Mouse (Mus musculus) kidney, postnatal 36 days (tissue): ENCODE measurements around the gene Slc22a17.
A peak's percentile ranks its signal among the peaks of the same experiment; 100 is the strongest.

Experiments
- DNase-seq, 2 experiments: peaks; one replicate each; pipeline ENCODE4 v3.0.0; 2021 to 2022; ENCODE audit warnings: mixed read lengths in 2 of 2

Slc22a17 gene

DNA sequence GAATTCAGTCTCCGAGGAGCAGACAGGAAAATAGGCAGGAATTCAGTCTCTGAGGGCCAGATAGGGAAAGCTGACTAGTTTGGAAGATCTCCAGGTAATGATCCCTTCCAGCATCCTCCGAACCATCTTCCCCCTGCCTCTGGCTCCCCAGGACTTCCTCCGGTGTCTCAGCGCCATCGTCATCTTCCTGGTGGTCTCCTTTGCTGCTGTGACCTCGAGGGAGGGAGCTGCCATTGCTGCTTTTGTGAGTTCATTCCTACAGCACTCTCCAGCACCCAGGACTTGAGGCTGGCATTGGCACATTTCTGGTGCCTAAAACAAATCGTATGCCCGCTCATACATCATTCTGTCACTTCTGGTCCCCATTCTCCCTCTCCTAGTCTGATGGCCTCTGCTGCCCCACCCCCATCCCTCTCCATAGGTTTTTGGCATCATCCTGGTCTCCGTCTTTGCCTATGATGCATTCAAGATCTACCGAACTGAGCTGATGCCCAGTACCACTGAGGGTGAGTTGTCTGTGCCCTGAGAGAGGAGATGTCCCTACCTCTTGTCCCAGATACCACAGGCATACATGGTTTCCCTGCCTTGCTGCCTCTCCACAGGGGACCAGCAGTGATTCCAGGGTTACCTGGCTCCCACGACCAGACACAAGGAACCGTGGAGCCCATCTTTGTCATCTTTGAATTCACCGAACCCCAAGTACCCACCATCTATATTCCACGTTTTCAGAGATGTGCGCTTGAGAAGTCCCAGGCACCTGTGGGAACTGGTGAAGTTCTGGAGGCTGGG lies 25.7 kb upstream of the Slc22a17 start:
- DNase-seq: no peak

DNA sequence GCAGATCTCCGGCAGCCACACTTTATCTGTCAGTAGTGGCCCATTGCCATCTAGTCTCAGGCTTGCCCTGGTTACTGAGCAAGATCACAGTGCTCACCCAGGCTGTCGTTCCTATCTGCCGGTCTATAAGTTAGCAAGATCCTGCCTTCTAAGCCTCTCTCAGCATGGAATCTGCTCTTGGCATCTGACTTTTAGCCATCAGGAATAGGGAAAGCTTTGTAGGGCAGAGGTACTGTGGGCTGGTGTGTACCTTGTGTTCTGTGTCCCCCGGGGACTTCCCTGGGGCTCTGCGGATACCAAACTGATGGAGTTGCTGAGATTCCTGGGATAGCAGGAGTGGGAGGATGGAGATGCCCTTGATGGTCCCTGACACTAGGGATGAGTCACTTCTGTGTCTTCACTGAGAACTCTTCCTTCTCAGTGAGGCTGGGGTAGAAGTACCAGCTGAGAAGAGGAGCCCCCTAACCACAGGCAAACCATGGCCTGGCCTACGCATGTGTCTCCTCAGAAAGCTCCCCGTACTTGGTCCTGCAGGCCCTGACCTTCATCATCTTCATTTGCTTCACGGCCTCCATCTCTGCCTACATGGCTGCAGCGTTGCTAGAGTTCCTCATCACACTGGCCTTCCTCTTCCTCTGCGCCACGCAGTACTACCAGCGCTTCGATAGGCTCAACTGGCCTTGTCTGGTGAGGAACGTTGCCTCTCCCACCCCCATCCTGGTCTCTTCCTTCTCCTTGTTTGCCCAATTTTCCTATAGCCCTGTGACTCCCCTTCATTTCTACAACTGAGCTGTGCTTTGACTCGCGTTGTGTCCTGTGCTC lies 24.6 kb upstream of the Slc22a17 start:
- no peak for DNase-seq

DNA sequence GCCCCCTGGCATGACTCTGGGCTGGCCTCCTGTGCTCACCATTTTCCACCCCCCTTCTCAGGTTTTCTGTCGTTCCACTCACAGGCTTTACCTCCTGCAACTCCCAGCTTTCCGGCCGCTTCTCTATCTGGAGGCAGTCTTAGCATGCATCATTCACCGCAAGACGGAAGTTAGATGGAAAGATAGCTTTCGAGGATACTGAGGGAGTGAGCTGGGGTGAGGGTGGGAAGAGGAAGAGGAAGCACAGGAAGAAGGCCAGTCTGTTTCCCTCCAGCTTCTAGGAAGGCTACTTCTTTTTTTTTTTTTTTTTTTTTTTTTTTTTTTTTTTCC lies 23.9 kb upstream of the Slc22a17 start:
- no peak for DNase-seq

DNA sequence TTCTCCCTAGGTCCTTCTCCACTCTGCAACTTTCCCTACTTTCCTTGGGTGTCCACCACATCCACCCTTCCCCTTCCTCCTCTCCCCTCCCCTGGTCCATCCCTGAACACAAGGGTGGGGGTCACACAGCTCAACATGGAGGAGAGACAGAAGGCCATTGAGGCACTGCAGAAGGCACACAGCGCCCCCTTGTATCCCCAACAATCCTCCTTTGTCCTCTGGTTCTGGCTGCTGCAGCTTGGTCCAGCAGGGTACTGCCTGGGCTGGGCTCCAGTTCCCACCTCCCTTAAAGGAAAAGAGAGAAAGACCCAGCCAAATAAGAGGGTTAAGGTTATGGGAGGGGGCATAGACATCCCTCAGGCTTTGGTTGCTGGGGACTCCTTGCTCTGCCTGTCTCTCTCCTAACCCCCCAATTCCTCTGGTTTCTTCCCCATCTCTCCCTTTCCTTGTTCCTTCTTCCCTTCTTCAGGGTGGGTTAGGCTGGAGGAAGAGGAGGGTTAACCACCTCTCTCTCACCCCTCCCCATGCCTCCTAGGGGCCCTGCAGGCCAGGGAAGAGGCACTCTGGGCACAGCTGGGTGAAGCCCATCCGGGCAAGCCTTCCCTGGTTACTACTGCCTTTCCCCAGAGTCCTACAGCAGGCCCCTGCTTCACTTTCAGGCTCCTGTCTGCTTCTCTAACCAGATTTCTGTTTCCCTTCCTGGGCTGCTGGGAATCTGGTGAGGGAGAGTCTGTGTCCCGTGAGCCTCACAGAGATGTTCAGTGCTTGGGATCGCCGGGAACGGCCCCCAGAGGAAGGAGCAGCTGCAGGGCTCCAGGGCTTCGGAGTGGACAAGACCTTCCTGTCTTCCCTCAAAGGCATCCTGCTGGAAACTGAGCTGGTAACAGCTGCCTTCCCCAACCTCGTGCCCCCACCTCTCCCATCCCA lies 23.2 kb upstream of the Slc22a17 start, which contains the start of gene Cmtm5:
Gene Cmtm5, plus strand, starts transcription at position 358 of the 927 bp plus-strand sequence.
- no peak for DNase-seq

DNA sequence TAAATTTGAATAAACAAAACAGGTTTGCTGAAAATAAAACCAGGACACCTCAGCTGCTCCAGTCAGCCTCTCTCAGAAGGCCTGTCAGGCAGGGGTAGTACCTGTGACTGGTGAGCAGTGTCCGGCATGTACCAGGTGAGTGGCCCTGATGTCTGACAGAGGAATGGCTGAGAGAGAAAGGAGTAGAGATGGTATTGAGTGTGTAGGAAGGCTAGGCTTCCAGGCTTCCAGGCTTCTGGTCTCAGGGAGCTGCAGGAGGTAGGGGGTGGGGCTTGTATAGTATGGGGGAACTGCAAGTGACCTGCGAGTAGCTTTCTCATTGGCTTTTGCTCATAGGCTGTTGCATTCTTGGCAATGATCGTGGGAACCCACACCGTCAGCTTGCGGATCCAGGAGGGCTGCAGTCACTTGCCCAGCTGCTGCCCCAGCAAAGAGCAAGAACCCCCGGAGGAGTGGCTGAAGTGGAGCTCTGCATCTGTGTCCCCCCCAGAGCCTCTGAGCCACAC lies 19.8 kb upstream of the Slc22a17 start, which contains the start of gene Il25:
Gene Il25, plus strand, starts transcription at position 51 of the 506 bp plus-strand sequence.
- DNase-seq: no peak

DNA sequence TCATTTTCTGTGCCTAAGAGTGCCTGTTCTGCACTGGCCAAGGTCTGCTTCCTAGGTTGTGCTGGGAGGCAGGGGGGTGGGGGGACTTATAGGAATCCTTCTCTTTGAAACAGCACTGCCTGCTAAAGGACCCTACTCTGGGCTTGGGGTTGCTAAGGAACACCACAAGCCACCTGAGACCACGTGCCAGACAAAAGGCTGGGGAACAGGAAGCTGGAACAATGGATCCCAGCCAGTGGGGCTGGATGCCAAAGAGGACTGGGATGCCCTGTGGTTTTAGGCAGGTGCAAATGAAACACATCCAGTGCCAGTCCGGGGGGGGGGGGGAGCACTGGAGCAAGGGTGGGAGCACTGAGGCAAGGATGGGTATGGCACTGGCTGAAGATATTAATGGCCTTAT lies 17.5 kb upstream of the Slc22a17 start:
- DNase-seq: peak in 1 of 2 experiments; percentile 30

DNA sequence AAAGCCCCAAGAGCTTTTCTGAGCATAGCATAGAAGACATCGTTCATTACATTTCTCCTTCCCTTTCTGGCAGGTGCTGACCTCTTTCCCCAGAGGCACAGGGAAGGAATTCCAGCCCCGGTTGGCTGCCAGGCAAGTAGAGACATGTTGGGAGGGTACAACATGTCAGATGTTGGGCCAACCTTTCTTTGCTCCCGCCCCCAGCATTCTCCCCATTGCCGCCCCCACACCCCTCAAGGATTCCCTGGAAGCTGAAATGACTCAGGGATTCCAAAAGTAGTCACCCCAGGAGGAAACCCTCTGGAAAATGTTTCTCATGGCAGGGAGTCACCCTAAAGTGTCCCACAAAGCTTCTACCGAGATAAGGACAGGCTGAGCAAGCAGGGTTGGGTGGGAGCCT lies 16.9 kb upstream of the Slc22a17 start:
- no peak for DNase-seq

DNA sequence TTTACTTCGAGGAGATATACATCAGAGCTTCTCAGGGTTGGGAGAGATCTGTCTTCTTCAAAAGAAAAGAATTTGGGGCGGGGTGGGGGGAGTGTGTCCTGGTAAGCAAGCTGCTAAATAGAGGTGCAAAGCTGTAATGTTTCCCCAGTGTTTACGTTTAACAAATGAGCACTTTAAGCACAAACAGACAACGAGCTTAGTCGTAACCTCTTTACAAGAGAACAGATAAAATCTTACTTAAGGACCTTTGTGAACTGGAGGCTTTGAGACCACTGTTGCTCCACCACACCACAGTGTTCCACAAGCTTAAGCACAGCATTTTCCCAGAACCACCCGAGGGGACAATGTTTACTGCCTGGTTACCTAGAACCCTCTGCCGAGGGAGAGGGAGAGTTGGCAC lies 14.4 kb upstream of the Slc22a17 start:
- no peak for DNase-seq

DNA sequence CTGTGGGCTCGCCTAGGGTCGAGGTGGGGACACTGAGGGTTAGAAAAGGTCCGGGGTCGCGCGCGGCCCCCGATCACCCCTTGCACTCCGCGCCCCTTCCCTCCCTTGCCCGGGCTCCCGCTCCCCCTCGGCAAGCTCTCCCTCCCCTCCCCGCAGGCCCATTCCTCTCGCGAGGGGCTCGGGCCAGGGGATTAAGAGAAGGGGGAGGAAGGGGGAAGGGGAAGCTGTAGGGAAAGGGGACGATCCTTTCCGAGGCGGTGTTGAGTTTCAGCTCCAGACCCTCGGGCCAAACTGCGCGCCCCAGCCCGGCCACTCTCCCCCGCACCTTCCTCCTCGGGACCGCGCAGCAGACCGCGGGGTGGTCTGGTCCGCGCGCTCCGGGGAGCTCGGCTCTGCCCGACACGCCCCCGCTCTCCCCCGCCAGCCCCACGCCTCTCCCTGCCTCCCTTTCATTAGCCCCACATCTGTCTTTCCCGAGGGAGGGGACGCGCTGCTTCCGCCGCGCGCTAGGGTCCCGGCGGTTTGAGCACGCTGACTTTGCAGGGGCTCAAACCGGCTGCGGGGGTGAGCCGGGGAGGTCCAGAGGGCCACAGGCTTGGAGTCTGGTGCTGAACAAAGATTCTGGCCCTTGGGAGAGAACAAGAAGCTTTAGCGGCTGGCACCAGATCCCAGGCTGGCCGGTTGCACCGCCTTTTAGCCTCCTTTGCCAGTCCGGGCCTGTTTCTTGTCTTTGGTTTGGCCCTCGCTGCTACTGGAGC lies 13.6 kb upstream of the Slc22a17 start:
- peak in 1 of 2 experiments; percentile 35 for DNase-seq

DNA sequence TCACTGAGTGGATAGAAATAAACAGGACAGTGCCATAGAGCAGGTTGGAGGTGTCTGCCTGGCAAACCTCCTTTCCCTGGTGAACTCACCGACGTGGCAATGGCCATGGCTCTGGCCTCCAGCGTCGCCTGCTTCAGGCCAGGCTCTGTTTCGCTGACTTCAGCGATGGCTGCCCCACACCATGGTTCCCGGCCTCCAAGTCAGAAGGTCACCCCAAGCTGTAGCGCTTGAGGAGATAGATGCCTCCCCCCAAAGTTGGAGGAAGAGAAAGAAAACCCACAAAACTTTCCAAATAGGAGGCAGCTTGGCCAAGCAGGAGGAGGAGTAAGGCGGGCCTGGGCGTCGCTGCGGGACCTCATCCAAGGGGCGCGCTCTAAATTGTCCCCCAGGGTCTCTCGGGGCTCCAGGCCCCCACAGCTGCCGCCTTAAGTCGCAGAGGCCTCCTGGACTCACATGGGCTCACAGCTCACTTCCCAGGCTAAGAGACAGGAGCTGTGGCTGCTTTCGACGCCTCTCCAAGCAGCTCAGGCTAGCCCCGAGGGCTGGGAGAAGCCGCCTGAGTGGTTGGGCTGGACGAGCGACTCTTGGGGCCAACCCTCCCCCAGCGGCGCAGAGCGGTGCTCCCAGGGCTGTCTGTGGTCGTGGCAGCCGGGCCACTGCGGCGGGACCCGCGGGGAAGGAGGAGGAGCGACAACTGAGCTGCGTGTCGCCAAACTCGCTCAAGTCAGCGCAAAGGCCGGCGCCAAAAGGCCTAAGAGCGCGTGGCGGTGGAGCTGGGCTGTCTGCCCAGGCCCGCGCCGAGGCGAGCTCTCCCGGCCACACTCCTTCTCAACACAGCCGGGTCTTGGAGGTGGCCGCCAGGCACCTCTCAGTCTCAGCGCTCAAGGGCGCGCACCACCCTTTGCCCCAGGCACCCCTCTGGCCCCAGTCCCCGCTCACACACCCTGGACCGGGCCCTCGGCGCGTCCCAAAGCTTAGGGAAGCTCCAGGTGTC lies 12.7 kb upstream of the Slc22a17 start, which contains the start of gene Efs:
Gene Efs, minus strand, starts transcription at position 778 of the 994 bp plus-strand sequence.
- DNase-seq: peak; percentile 33 to 73

DNA sequence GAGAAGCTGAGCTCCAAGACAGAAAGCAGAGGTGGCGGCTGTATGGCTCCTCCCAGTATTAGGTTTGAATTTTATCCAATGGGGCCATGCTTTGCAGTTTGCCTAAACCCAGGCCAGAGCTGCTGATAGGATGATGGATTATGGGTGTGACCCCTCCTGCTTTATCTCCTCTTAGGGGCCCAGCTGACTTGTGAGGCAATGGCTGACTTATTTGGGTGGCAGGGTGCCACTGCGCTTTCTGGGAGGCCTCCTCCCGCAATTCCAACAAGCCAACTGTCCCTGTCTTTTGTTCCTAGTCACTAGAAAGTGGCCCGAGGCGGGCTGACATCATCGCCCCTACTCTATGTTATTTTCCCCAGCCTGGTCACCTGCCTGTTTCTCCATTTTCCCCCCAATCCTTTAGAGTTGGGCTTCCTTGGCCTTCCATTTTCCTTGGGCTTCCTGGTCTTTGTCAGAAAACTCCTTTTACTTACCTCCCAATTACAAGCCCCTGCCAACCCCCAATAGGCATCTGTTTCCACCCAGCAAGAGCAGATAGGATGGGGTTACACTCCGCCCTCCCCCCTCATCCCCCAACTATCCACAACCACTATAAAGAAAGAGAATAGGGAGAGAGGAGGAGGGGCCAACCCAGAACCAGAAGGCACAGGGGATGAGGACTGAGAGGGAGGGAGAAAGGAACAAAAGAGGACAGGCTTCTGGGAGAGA lies 11.9 kb upstream of the Slc22a17 start:
- no peak for DNase-seq

DNA sequence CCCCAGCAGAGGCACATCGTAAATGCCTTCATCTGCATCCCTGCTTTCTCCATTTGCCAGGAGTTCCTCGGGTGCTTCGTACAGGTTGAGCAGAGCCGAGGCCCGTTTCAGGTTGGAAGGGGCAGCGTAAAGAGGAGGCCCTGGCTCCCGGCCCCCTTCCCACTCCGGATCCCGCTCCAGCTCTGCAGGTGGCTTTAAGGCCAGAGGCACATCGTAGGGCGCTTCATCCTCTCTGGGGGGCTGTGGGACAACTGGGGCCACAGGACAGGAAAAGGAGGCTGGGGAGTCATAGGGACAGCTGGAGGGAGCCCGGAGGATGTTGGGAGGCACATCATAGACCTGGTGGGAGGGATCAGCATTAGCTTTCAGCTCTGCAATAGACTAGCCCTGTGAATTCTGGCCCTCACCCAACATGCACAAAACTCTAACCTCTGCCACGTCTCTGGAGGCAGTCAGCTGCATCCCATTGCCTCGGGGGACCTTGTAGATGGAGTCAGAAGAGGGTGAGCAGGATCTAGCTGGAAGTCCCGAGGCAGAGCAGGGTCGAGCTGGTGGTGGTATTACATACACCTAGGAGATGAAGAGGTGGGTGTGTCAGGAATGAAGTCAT lies 7.2 kb upstream of the Slc22a17 start:
- DNase-seq: no peak

DNA sequence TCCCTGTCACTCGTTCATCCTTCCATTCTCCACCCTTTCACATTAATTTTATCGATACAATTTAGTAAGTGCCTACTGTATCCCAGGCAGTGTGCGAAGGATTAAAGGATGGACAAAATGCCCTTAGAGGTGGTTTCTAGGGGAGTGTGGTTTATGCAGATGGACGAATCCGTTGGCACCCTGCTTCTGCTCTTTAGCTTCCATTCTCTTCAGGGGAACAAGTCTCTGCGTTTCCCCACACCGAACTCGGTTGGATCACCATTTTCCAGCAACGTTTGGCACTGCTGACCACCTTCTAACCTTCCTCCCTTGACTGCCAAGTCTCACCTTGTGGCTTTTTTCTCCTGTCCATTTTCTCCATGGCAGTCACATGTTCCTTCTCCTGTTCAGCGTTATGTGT lies 411 bp upstream of the Slc22a17 start:
- DNase-seq: no peak

DNA sequence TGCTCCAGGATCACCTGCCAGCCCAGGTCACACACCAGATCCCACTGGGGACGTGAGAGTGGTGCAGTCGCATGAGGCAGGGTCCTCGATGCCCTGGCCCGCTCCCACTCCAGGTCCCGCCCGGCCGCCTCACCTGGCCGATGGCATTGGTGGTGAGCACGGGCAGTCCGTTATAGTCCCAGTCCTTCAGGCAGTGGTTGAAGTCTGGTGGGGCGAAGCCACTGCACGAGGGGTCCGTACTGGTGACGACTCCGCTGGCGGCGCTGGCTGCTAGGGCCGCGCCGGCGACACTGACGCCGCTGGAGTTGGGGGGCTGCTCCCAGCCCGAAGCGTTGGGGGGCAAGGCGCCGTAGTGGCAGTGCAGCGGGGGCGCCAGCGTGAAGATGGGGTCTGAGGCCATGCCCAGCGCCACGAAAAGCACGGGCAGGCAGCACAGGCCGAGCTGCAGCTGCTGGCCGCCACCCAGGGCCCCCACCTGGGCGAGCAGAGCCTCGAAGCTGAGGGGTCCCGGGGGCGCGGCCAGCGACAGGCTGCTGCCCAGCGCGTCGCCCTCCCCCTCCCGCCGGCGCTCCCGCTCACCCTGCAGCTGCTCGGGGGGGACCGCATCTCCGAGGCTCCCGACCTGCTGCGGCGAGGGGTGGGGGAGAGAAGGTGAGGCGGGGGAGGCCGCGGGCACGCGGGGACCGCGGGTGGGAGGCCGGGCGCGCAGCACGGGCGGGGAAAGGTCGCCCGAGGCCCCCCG lies 652 bp downstream of the Slc22a17 start:
- no peak for DNase-seq

DNA sequence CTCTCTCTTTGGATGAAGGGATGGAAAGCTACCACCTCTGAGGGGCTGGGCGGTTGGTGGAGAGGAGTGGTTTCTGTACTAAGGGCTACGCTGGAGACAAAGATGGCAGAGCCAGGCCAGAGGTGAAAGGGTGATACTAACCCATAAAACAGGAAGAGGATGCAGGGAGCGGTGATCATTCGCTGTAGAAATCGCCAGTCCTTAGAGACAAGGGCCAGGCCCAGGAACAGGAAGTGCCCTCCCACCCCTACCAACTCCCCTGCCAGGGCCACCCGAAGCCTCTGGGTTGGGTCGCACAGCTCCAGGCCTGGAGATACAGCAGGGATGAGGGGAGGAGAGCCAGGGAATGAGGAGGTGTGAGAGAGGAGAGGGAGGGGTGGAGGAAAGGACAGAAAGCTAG lies 4.2 kb downstream of the Slc22a17 start:
- no peak for DNase-seq

DNA sequence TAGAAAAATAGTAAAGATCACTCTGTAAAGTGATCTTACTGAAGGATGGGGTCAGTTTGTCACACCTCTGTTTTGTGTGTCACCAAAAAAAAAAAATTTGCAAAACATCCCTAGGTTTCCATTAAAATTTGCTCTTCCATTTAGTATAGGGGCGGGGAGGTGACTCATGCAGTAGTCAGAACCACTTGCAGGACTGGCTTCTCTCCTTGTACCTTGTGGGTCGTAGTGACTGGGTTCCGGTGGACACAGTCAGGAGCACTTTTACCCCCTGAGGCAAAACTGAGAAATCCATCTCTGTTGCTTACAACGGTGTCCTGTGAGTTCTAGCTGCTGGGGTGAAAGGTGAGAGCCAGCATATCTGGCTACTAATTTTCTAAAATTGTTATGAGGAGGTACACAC lies 9.3 kb downstream of the Slc22a17 start:
- no peak for DNase-seq

DNA sequence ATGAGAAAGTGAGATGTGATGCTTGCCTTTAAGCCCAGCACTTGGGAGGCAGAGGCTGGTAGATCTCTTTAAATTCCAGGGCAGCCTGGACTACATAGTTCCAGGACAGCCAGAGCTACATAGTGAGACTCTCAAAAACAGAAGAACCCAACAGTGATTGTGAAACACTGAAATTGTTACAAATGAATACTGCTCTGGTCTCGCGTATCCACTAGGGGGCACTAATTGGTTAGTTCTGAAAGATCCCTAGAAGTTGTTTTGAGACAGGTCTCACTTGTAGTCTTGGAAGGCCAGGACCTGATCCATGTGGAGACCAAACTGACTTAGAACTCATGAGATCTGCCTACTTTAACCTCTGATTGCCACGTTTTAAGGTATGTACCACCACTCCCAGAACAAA lies 12.5 kb downstream of the Slc22a17 start:
- peak; percentile 81 to 84 for DNase-seq

DNA sequence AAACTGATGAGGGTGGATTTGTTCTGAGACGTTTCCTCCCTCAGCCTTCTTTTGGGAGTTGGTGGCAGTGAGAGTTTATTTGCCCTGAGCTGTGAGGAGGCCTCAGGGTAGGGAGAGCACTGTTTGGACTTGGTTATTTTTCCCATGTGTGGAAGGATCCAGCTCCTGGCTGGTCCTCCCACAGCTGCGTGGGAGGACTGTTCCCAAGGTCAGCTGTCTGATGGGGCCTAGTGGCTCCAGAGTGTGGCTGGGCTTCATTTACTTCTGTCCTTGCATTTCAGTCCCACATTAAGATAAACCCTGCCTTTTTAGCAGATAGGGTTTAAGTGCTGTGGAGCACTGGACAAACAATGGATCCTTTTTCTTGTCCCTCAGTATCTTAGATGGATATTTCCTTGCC lies 15.5 kb downstream of the Slc22a17 start:
- DNase-seq: no peak
